Mouse (Mus musculus): Measurements from ENCODE around the gene Arfgap3.

GRCm38 (mm10) chr15:83305192-83305921, 44.7 kb downstream of the Arfgap3 start:
- TF ChIP-seq CTCF (IDR thresholded peaks at IDR 0.05; ENCODE audit: control insufficient read depth, insufficient read depth, insufficient replicate concordance, low read depth, low read length) (no peak), POLR2A (IDR thresholded peaks at IDR 0.05; ENCODE audit: control insufficient read depth, low read depth, low read length) (peak; percentile 14)
